Mouse (Mus musculus) granulocyte monocyte progenitor cell, adult 5-6 weeks (primary cell): ENCODE data around the gene Ccdc60. TPM values are rescaled to one million over a fixed set of nuclear protein-coding genes. Genes with fewer than 3 reads are reported as not detected.

Source experiments
- ATAC-seq: replicated peaks from 2 replicates; pipeline ENCODE4 v1.8.0; 2016; ENCODE audit warnings: mild to moderate bottlenecking, moderate TSS enrichment, inconsistent platforms; ENCODE audit not compliant: poor library complexity, severe bottlenecking
- total RNA-seq, 2 experiments: library from RNA; stranded (forward) in 1 of 2; stranded (reverse) in 1 of 2; fragments of 200-712, 200-1000 nt in 1 of 2; fragments of >200 nt in 1 of 2; fragmentation: Nextera tagmentation in 1 of 2; gene quantifications; 2 replicates each; pipeline ENCODE4 v1.2.3; 2014 to 2017

The Ccdc60 gene
- total RNA-seq, 2 experiments from 2014 or later = not detected

DNA sequence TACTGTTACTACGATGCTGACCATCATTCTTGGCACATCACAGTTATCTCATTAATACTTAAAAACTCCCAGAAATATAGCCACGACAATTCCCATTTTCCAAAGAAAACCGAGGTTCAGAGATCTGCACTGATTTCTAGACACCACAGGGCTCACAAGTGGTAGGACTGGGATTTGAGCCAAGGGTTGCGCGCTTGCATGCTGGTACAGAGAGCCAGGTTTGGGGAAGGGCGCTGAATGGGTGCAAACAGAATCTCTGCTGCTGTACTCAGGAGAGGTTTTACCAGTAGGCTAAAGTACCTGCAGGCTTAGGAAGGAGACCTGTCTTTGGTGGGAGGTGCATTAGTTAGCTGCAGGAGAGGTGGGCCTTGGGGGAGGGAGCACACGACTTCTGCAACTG lies 207.2 kb downstream of the Ccdc60 start:
- no peak for ATAC-seq

DNA sequence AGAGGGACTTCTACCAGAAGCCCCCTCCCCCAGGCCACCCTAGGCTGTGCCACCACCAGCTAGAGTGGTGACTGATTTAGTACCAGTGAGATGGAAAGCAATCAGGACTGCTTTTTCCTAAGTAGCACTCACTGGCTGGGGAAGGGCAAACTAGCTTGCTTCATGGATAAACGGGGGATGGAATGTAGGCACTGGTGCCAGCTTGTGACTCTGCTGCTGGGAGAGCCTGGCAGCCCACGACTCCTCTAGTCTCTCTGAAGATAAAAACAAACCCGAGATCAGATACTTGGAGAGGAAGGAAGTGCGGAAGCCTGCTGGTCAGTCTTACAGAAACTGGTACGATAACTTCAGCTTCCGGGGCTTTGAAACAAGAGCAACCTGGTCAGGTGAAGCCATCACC lies 208.0 kb downstream of the Ccdc60 start:
- ATAC-seq = no peak

Other genes with a start within 250 kb of the Ccdc60 start
- gene Tmem233, start 205.7 kb downstream of the Ccdc60 start, total RNA-seq (2014; fragmentation: Nextera tagmentation) = not detected in 2 replicates
- gene Tmem233, start 205.7 kb downstream of the Ccdc60 start, total RNA-seq (2017) = not detected in 2 replicates
- gene Hspb8, start 133.9 kb upstream of the Ccdc60 start, total RNA-seq (2014; fragmentation: Nextera tagmentation) = not detected in 2 replicates
- gene Hspb8, start 133.9 kb upstream of the Ccdc60 start, total RNA-seq (2017) = not detected in 2 replicates